Mouse (Mus musculus) hindbrain, embryonic 14.5 days (tissue): Measurements from ENCODE around the gene Atp2c2. TPM values are rescaled to one million over a fixed set of nuclear protein-coding genes. Genes with fewer than 3 reads are reported as not detected.

Source experiments
- ATAC-seq: fragments of 200-750 bp; cut with Nextera tagmentation; 2 replicates; pipeline ENCODE4 v1.8.0; 2017; ENCODE audit warnings: moderate number of reproducible peaks, mild to moderate bottlenecking, moderate TSS enrichment, moderate library complexity; ENCODE audit not compliant: low FRiP score
- DNase-seq: peaks from one replicate; pipeline ENCODE4 v3.0.0-alpha.2; 2015; ENCODE audit warnings: low spot score
- H3K27ac ChIP-seq: fragments of 300-500 bp; sonication (generic); 2 replicates; pipeline ENCODE4 v1.5.1; 2014; ENCODE audit warnings: mild to moderate bottlenecking, moderate library complexity
- H3K27me3 ChIP-seq: fragments of 300-500 bp; sonication (generic); 2 replicates; pipeline ENCODE4 v1.6.1; 2014; ENCODE audit warnings: mild to moderate bottlenecking, low read length, mixed read lengths; ENCODE audit not compliant: control insufficient read depth, insufficient read depth
- H3K36me3 ChIP-seq: fragments of 300-500 bp; sonication (generic); replicated peaks from 2 replicates; pipeline ENCODE4 v1.6.1; 2014; ENCODE audit not compliant: control insufficient read depth, insufficient read depth
- H3K4me1 ChIP-seq: fragments of 300-500 bp; sonication (generic); replicated peaks from 2 replicates; pipeline ENCODE4 v1.6.1; 2014; ENCODE audit warnings: antibody characterized with exemption, low read length, mixed read lengths; ENCODE audit not compliant: control insufficient read depth, insufficient read depth
- H3K4me2 ChIP-seq: fragments of 300-500 bp; sonication (generic); replicated peaks from 2 replicates; pipeline ENCODE4 v1.6.1; 2014; ENCODE audit warnings: mild to moderate bottlenecking, moderate library complexity
- H3K4me3 ChIP-seq: fragments of 300-500 bp; sonication (generic); replicated peaks from 2 replicates; pipeline ENCODE4 v1.5.1; 2014; ENCODE audit warnings: mild to moderate bottlenecking, low read length
- H3K9ac ChIP-seq: fragments of 300-500 bp; sonication (generic); 2 replicates; pipeline ENCODE4 v1.6.1; 2014
- H3K9me3 ChIP-seq: fragments of 300-500 bp; sonication (generic); 2 replicates; pipeline ENCODE4 v1.6.1; 2016; ENCODE audit warnings: low read length; ENCODE audit not compliant: control insufficient read depth
- WGBS: fragments of 180-500 bp; shearing (Covaris S2); extraction: QIAGEN DNeasy Blood & Tissue Kit; methylation state at CpG from one replicate; pipeline ENCODE4 v1.1.7; 2014; 5-methylcytosine and 5-hydroxymethylcytosine counted together
- polyA plus RNA-seq: library from polyadenylated mRNA; unstranded; fragments of >200 nt; fragmentation: Nextera tagmentation; extraction: Ambion mirVana; gene quantifications from 2 replicates; pipeline ENCODE4 v1.2.1, GENCODE M21; 2014

Gene Atp2c2
- polyA plus RNA-seq, 1 experiment from 2014 or later, result 0.13 TPM

DNA sequence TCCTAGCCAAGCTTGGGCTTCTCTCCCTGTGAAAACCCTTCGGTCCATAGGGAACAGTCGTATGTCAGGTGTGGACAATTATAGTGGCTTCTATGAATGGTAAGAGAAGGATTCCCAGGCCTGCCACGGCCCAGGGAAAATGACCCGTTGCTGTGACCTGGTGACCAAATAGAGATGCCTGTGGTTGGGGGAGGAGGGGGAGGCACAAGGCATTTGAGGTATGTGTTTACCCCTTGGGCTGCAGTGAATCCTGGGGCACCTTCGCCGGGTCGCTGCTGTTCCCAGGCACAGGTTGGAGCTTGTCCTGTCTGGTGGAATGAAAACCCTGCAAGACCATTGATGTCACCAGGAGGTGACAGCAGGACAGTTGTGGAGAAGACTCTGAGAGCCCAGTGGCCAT, 5.1 kb upstream of the Atp2c2 start:
- Histone ChIP-seq H3K4me3 (no peak overlapping the region), H3K36me3 (no peaks in the 10 kb centered on the region), H3K4me1 (no peaks in the 10 kb centered on the region), H3K27me3 (peaks cover 17% of the 10 kb centered on the region), H3K4me2 (no peak overlapping the region), H3K9me3 (no peaks in the 10 kb centered on the region), H3K9ac (no peak overlapping the region), H3K27ac (no peak overlapping the region)
- ATAC-seq (no peak), DNase-seq (no peak)
- whole genome bisulfite sequencing, result 86% methylated on average over 7 of the region's 7 CpGs

DNA sequence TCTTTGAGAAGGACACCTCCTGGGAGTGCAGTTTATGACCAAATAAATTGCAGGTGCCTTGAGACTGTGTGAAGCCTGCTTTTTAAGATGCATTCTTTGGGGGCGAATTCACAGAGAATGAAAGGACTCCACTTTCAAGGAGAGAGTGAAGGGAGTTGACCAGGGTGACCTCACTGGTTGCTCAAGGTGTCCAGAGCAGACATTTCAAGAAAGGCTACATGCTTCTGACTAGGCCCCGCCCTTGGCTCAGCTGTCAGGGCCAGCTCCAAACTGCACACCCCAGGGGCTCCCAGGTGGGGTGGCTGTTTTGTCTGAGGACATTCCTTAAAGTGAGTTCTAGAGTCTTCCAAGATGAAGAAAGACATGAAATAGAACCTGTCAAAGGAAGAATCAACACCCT, 2.6 kb upstream of the Atp2c2 start:
- peaks cover 39% of the 10 kb centered on the region for H3K27me3 ChIP-seq
- no peak overlapping the region for H3K4me3 ChIP-seq
- 94% methylated on average over 2 of the region's 2 CpGs for WGBS
- 0 out of 2 replicates have a peak, but pooled peaks cover 3% of the 10 kb centered on the region for H3K4me1 ChIP-seq
- no peaks in the 10 kb centered on the region for H3K9me3 ChIP-seq
- no peak overlapping the region for H3K27ac ChIP-seq
- H3K4me2 ChIP-seq, result no peak overlapping the region
- no peaks in the 10 kb centered on the region for H3K36me3 ChIP-seq
- no peak overlapping the region for H3K9ac ChIP-seq
- DNase-seq (no peak), ATAC-seq (no peak)

DNA sequence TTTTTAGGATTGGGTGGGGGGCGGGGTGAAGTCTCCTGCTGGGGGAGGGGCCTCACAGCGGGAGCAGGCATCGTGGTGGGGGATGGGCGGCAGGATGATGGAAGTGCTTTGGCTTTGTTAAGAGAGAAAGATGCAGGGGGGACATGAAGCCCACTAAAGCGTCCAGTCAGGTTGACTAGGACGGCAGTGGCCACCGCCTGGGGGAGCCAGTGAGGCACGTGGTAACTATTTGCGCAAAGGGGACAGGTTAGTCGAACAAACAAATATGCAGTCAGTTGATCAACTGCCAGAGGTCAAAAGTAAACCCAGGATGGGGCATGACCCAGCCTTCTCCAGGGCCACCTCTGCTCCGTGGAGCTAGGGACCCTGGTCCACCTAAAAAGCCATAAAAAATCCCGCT, 849 bp upstream of the Atp2c2 start:
- Histone ChIP-seq H3K4me3 (no peak overlapping the region), H3K9me3 (no peaks in the 10 kb centered on the region), H3K4me2 (no peak overlapping the region), H3K9ac (no peak overlapping the region), H3K4me1 (0 out of 2 replicates have a peak, but pooled peaks cover 3% of the 10 kb centered on the region), H3K27ac (no peak overlapping the region), H3K36me3 (no peaks in the 10 kb centered on the region), H3K27me3 (peaks cover 39% of the 10 kb centered on the region)
- whole genome bisulfite sequencing, result 3% methylated on average over 12 of the region's 12 CpGs
- no peak for DNase-seq
- no peak for ATAC-seq

DNA sequence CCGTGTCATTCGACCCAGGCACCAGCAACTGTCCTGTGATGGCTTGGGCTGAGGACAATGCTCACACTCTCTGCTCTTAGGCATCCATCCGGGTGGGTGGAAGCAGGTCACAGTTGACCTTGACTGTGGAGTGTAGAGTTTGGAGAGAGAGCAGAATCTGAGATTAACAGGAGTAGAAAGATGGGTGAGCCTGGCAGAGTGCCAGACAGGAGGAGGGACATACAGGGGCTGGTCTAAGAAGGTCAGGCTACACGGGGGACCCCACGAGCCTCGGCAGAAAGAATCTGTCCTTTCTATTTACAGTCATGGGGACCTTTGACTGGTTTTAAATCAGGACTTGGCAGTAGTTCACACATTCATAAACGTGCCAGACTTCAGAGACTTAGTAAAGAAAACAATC, 3.2 kb downstream of the Atp2c2 start:
- Histone ChIP-seq H3K4me1 (0 out of 2 replicates have a peak, but pooled peaks cover 3% of the 10 kb centered on the region), H3K36me3 (no peaks in the 10 kb centered on the region), H3K4me2 (no peak overlapping the region), H3K9ac (no peak overlapping the region), H3K27ac (no peak overlapping the region), H3K9me3 (no peaks in the 10 kb centered on the region), H3K27me3 (peaks cover 39% of the 10 kb centered on the region), H3K4me3 (no peak overlapping the region)
- WGBS, result 69% methylated on average over 7 of the region's 7 CpGs
- DNase-seq (no peak), ATAC-seq (no peak)

DNA sequence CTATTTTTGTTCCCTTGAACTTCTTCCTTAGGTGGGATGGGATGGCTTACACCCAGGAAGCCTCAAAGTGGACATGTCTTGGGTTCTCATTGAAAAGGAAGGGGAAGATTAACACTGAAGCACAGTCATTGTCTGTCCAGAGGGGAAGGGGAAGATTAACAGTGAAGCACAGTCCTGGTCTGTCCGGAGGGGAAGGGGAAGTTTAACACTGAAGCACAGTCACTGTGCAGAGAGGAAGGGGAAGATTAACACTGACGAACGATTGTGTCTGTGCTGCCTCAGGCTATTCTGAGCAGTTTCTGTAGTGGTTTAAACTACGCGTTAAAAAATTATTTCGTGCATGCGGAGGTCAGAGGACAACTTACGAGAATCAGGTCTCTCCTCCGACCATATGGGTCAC, 7.3 kb downstream of the Atp2c2 start:
- no peaks in the 10 kb centered on the region for H3K9me3 ChIP-seq
- no peak for DNase-seq
- H3K4me2 ChIP-seq, result no peak overlapping the region
- ATAC-seq, result no peak
- no peaks in the 10 kb centered on the region; the same call in 1 of the 2 replicates for H3K27me3 ChIP-seq
- H3K9ac ChIP-seq, result no peak overlapping the region
- WGBS, result 93% methylated on average over 9 of the region's 9 CpGs
- H3K36me3 ChIP-seq, result no peaks in the 10 kb centered on the region
- H3K4me1 ChIP-seq, result 0 out of 2 replicates have a peak, but pooled peaks cover 10% of the 10 kb centered on the region
- H3K27ac ChIP-seq, result no peak overlapping the region
- no peak overlapping the region for H3K4me3 ChIP-seq

DNA sequence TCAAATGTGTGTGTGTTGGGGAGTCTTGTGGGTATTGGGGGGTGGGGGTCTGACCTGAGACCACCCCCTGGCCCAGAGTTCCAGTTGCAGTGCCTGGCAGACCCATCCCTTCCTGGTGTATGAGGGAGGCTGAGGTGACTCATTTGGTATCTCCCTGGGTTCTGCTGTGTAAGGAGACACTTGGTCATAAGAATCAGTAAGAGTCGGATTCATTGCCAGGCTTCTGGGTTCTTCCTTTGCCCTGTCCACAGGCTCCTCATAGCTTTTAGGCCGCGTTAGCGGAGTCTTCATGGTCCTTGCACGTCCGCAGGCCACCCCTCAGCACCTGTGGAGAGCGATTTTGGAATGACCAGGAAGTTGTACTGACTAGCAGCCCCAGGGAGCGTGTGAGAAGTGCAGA, 8.7 kb downstream of the Atp2c2 start:
- ATAC-seq (no peak), DNase-seq (no peak)
- H3K9ac ChIP-seq, result no peak overlapping the region
- 0 out of 2 replicates have a peak, but pooled peaks cover 10% of the 10 kb centered on the region for H3K4me1 ChIP-seq
- WGBS, result 91% methylated on average over 8 of the region's 8 CpGs
- no peak overlapping the region for H3K4me3 ChIP-seq
- H3K4me2 ChIP-seq, result no peak overlapping the region
- H3K27ac ChIP-seq, result no peak overlapping the region
- H3K27me3 ChIP-seq, result no peaks in the 10 kb centered on the region; the same call in 1 of the 2 replicates
- no peaks in the 10 kb centered on the region for H3K36me3 ChIP-seq
- H3K9me3 ChIP-seq, result no peaks in the 10 kb centered on the region

DNA sequence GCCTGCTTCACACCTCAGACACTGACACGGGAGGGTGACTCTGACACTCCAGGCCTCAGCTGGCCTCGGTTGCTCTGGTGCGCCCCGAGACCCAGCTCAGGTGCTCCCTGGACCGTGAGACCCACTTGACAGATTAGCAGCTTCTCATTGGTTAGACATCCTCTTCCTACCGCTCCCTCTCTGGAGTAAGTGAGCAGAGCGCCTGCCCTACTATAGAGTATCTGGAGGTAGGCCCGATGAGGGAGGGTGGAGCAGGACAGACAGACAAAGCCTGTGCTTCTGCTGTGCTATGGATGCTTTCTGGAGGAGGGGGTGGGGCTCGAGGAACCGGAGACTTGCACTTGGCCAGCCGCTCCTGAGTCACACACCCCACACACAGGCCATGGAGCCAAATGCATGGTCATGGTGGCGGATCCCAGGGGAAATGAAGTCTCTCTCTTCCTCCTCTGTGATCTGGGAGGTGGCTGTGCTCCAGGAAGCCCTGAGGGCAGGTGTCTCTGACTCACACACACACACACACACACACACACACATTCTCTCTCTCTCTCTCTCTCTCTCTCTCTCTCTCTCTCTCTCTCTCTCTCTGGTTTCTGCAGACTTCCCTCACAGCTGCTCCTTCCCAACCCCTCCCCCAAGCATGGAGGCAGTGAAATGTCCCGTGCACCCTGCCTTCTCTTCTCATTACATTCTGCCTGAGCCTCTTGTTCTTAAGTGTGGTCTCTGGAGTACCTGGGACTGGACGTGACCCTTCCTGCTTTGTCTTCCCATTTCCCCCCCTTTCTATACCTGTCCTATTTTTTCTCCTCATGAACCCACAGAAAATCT, 9.3 kb downstream of the Atp2c2 start:
- DNase-seq, result no peak
- Histone ChIP-seq H3K27ac (no peak overlapping the region), H3K4me1 (0 out of 2 replicates have a peak, but pooled peaks cover 10% of the 10 kb centered on the region), H3K4me3 (no peak overlapping the region), H3K9ac (no peak overlapping the region), H3K27me3 (no peaks in the 10 kb centered on the region; the same call in 1 of the 2 replicates), H3K9me3 (no peaks in the 10 kb centered on the region), H3K4me2 (no peak overlapping the region), H3K36me3 (no peaks in the 10 kb centered on the region)
- no peak for ATAC-seq
- 67% methylated on average over 14 of the region's 14 CpGs for WGBS

DNA sequence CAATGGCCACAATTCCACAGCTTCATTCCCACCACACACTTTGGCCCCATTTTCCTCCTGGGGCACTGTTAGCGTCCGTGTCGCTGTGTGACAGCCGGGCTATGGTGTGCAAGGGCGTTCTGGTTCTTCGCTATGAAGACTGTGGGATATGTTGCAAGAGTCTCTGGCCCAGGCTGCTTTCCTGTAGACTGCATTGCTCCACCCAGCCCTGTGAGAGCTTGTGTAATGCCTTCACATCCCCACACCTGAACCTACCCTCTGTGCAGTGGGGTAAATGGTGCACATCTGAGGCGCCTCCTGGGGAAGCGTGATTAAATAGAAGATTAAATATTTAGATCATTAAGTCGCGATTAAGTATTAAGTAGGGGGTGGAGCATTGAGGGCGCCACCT, 9.9 kb downstream of the Atp2c2 start:
- DNase-seq, result no peak
- Histone ChIP-seq H3K4me3 (no peak overlapping the region), H3K36me3 (no peaks in the 10 kb centered on the region), H3K9me3 (no peaks in the 10 kb centered on the region), H3K27ac (no peak overlapping the region), H3K9ac (no peak overlapping the region), H3K27me3 (no peaks in the 10 kb centered on the region; the same call in 1 of the 2 replicates), H3K4me1 (0 out of 2 replicates have a peak, but pooled peaks cover 10% of the 10 kb centered on the region), H3K4me2 (no peak overlapping the region)
- no peak for ATAC-seq
- 80% methylated on average over 11 of the region's 11 CpGs for WGBS

DNA sequence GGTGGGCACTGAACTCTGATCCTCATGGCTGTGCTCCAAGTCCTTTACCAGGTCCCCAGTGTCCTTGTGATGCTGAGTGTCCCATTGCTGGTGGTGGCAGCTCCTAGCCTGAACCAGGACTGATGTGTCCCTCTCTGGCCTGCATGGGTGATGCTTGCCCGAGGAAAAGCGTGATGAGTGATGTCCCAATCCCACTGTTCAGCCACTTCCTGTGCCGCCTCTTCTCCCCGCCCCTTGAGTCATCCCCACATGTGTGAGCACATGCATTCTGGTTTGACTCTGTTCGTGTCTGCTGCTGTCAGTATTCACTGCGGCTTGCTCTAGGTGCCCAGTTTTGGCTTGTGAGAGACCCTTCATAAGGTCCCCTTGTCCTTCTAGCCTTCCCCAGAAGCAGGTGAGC, 12.4 kb downstream of the Atp2c2 start:
- Histone ChIP-seq H3K36me3 (no peaks in the 10 kb centered on the region), H3K27me3 (no peaks in the 10 kb centered on the region), H3K4me2 (no peak overlapping the region), H3K4me1 (0 out of 2 replicates have a peak, but pooled peaks cover 10% of the 10 kb centered on the region), H3K27ac (no peak overlapping the region), H3K4me3 (no peak overlapping the region), H3K9ac (no peak overlapping the region), H3K9me3 (no peaks in the 10 kb centered on the region)
- DNase-seq, result no peak
- WGBS, result 78% methylated on average over 6 of the region's 6 CpGs
- ATAC-seq, result no peak
